Mouse (Mus musculus) heart, postnatal 10 days (tissue): ENCODE data around the gene Slc34a3. TPM values are rescaled to one million over a fixed set of nuclear protein-coding genes. Genes with fewer than 3 reads are reported as not detected.
A peak's percentile ranks its signal among the peaks of the same experiment; 100 is the strongest.

ENCODE experiments used
- DNase-seq, 2 experiments: peaks; one replicate each; pipeline ENCODE4 v3.0.0; 2021
- intact Hi-C: fragments of 180-260 bp; cut with DNase I; formaldehyde crosslinking; loops from one replicate; pipeline ENCODE4 v1.15.1; 2025
- total RNA-seq, 2 experiments: library from RNA; stranded (reverse); gene quantifications; 2 replicates each; pipeline ENCODE4 v1.2.3; 2021

Slc34a3 gene
- total RNA-seq, 2 experiments from 2014 or later: not detected

DNA sequence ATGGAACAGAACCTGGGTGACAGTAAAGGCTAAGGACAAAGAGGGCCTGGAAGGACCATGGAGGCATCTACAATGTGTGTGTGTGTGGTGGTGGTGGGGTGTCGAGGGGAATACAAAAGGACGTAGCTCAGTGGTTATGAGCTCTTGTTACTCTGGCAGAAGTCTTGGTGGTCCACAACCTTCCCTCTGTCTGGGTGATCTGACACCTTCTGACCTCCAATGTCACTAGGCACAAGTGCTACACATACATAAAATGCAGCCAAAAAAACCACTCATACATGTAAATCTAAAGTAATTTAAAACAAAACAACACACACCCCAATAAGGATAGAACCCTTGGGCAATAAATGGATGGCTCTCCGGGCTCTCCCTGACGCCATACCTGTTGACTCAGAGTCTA, 6.8 kb downstream of the Slc34a3 start:
- DNase-seq: no peak
- intact Hi-C loops: no loop called here

DNA sequence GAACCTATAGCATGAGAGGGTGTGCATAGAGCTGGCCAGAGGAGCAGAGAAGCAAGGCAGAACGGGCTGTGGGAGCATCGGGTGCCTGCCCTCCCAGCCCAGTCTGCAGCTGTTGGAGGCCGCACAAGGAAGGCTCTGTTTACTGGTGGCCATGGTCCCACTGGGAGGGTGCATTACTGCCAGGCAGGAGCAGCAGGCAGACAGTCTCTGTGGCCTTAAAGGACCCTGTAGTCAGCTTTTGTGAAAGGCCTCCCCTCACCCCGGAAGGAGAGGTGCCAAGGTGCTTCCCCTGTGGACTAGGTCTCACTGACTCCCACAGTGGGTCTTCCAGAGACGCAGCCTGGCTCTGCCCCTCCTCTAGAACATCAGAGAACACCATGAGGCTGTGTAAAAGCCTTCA, 7.3 kb downstream of the Slc34a3 start:
- peak; percentile 14 to 15 for DNase-seq
- intact Hi-C loops: no loop called here

DNA sequence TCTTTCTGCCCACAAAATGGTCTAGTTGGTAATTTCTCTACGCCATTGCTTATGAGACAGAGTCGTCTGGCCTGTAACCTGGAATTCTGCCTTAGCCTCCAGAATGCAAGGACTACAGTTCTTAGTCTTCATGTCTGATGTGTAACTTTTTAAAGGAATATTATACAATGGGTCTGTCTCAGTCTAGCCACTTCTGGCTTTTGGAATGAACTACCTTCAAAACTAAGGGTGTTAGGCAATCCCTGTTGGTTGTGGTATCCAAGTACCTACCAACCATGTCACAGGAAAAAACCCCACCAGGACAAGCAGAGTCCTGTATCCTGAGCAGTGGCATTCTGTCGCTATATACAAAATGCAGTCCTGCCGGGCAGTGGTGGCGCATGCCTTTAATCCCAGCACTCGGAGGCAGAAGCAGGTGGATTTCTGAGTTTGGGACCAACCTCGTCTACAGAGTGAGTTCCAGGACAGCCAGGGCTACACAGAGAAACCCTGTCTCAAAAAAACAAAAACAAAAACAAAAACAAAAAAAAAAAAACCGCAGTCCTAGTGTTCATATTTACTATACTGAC, 8.3 kb downstream of the Slc34a3 start:
- intact Hi-C loops: no loop called here
- DNase-seq: peak in 1 of 2 experiments; percentile 11

DNA sequence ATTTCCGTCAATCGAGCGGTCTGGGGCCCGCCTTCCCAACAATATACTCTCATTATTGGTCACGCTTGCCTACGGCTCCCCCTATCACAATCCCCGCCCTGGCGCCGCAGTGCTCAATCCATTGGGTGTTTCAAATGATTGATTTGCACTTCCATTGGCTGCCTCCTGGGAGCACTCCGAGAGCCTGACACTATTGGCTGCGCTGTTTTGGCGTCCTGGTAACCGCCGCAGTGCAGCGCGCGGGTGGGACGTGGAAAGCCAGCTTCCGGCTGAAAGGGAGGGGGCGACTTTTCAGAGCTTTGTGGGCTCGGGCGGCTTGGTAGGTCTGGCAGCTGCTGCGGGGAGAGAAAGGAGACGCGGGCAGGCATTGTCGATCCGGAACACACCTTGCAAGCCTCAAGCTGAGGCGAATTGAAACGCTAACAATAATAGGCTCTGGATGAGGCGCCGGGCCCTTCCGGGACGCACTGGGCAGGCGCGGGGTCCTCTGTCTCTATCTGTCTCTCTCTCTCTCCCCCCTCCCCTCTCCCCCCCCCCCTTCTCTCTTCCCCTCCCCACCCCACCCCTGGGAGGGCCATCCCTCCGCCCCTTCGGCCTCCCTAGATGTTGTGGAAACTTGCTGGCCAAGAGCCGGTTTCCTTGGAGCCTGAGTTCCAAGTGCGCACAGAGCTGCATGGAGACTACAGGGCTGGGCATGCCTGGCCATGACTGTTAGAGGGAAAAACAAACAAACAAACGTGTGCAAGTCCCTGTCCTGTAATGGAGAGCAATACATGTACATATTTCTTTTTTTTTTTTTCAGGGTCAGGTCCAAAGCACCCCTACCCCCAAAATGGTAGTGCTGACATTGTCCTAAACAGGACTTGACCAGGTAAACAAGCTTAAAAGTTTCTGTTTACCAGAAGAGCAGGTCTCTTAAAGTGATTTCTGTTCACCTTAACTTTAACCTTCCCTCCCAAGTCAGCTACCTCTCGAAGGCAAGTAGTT, 9.1 kb downstream of the Slc34a3 start:
- intact Hi-C loops: no loop called here
- DNase-seq: peak; percentile 98 to 99

DNA sequence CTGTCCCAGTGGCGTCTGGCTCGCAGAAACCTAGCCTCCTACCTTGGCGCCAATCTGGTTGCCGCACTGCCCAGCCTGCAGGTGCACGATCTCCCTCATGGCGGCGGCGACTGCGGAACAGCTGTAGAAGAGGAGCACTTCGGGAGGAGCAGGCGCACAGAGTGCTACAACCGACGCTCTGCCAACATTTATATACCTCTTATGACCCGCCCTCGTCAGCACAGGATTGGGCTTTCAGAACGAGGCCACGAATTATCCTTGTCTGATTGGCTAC, 9.7 kb downstream of the Slc34a3 start, which contains the start of gene Tubb4b:
Gene Tubb4b, minus strand, starts transcription at position 211 of the 274 bp plus-strand sequence.
- DNase-seq: no peak
- intact Hi-C loops: no loop called here

DNA sequence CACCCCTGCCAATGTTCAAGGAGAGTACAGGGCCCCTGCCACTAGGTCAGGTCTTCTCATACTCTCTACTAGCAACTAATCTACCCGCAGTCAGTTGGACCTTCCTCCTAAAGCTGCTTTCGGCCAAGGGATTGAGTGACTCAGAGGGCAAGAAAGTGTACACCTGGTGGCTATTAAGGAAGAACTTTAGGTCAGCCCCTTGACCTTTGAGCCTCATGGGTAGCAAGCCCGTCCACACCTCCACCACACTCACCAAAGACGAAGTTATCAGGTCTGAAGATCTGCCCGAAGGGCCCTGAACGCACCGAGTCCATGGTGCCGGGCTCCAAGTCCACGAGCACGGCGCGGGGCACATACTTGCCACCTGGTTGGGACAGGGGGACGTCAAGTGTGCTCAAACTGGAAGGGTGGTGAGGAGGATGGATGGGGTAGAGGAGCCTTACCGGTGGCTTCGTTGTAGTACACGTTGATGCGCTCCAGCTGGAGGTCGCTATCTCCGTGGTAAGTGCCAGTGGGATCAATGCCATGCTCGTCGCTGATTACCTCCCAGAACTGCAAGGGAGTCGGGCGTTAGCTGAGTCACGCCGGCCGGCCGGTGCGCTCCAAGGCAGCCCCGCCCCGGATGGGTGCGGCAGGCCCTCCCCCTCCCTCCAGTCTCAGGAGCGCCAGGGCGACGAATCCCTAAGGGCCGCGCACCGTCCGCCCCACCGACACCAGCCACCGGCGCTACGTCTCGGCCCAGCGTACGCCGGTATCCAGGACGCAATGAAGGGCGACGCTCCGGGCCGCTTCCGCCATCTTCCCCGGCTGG, 10.3 kb downstream of the Slc34a3 start:
- peak; percentile 88 to 89 for DNase-seq
- intact Hi-C loops: no loop called here

DNA sequence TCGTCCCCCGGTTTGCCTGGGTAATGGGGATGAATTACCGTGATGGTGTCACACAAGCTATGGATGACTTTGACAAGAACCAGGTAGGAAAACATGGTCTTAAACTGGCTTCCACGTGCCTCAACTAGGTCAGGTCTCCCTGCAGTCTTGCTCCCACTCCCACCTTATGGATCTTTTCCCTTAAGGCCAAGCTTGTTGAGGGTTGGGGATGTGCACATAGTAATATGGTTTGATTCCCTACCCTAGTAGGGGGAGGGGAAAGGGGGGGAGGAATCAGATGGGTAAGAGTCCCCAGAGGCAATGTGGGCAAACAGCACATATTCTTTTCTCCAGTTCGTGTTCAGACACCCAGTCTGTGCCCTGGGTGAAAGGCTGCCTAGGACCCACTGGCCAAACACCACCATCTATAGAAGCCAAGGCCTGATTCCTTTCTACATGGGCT, 12.8 kb downstream of the Slc34a3 start:
- no peak for DNase-seq
- intact Hi-C loops: no loop called here

DNA sequence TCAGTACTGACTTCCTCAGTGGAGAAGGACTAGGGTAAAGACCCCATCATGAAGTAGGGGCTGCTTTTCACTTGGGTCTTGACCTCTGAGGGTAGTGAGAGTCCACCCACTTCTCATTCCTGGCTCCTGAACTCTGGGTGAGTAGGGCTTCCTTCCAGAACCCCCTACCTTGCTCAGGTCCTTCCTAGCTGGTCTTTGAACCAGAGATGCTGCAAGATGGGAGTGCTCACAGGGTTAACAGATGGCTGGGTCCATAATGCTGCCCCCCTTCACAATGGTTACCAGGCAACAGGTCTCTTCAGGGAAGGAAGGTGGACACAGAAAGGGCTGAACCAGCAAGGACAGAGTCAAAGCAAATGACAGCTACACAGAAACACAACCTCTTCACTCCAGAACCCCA, 15.7 kb downstream of the Slc34a3 start, which contains the start of gene Fam166a:
Gene Fam166a, plus strand, starts transcription at position 301 of the 400 bp plus-strand sequence.
- intact Hi-C loops: no loop called here
- no peak for DNase-seq

DNA sequence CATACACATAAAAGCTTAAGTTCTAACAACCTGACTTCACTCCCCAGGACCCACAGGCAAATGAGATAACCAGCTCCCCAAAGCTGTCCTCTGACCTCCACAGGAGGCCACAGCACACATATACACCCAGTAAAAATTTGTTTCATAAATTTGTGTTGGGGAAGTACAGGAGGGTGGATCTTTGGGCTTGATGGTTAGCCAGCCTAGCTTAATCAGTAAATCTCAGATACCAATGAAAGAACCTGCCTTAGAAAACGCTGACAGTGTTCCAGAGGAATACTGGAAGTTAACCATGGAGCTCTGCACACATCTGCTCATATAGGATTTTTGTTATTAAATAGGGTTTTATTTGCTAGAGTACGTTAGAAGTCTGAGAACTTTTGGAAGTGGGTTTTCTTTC, 16.5 kb downstream of the Slc34a3 start:
- DNase-seq: no peak
- intact Hi-C loops: no loop called here

DNA sequence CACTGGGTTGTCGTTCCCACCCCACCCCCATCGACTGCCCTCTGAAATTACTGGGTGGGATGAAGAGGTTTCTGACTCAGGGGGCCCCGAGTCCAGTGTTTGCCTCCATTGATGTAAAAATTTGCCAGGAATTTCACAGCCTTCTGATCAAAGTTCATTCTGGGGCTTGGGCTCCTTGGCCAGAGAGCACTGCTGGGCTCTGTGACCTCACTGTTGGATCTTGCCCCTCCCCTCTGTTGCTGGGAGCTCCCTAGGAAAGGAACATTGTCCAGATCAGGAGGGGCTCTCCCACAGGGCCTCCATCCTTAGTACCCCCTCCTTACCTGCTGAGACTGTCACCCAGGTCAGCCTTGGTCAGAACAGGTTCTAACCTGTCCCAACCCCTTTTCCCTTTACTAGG, 19.7 kb downstream of the Slc34a3 start, which contains the start of gene Stpg3:
Gene Stpg3, minus strand, starts transcription at position 194 of the 400 bp plus-strand sequence.
- DNase-seq: no peak
- intact Hi-C loops: no loop called here

DNA sequence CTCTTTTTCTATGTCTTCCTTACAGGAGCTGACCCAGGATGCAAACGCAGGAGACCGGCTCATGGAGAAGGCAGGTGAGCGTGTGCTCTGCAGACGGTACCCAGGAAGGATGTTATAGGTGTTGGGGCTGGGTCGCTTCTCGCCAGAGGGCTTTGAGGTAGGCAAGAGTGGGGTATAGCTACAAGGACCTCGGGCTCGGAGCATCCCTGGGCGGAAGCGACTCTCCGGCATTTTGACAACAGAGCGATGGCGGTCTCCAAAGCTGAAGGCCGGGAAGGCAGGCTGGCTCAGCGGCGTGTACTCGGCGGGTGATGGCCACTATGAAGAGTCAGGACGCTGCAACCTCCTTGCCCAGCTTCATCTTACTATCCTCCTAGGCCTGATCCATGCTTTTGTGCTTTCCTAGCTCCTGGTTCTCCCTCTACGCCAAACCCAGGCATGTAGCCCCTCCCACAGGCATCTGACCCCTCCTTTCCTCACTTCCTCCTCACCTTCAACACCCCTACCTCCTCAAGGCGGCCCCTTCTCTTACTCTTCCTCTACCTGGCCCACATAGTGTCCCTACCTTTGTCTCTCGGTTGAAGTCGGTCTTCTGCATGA, 20.8 kb downstream of the Slc34a3 start:
- intact Hi-C loops: no loop called here
- DNase-seq: no peak

DNA sequence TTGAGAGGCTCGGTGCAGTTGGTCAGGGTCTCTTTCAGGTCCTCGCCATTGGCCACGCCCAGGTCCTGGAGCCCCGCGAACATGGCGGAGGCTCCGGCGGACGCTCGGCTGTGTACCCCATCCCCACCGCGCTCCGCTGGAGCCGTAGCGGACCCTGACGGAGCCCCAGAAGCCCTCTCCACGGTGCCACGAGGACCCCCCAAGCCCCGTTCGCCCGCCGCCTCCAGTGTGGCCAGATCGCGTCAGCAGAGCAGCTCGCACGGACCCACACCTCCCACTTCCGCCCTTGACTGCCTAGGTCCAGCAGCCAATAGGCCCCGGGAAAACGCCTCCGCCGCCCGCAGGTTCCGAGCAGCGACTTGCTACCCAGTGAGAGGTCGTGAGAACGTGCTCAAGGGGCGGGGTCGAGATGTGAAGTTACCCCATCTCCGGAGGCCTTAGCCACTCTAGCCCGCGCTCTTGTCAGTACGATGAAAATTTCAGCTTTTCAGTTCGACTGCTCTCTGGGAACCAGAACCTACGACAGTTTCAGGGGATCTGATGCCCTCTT, 23.0 kb downstream of the Slc34a3 start, which contains the start of gene Nelfb:
Gene Nelfb, minus strand, starts transcription at position 369 of the 550 bp plus-strand sequence.
- peak; percentile 94 to 96 for DNase-seq
- intact Hi-C loops: no loop called here

DNA sequence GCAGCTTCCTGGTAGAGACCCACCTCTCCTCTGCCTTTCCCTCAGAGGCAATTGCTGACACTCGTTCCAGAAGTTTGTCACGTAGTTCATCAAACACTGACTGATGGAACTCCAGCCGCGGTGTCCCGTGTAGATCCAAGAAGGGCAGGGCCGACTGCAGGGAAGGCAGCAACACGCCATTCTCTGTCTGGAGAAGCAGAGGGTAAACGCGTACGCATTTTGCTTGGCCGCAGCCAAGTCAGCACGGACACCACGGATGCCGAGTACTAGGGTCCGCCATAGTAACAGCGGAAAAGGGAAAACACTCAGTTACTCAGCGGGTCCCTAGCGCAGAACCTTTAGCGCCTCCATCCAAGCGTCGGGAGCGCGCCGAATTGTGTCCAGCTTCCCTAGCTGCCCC, 23.5 kb downstream of the Slc34a3 start:
- no peak for DNase-seq
- intact Hi-C loops: no loop called here

DNA sequence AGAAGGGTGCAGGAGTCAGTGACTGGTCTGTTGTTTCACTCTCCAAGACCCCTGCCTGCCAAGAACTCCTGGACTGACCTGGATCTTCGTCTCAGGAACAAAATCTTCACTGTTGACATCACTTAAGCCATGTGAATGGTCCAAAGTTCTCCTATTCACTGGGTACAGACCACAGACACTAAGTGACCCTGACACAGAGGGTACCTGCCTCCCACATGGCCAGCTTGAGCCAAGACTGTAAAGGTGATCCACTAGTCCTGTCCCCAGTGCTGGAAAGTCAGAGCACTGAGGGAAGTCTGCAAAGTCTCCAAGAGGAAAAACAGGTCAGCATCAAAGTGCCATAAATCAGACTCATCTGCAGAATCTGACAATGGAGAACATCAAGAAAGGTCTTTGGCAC, 26.6 kb downstream of the Slc34a3 start:
- intact Hi-C loops: no loop called here
- no peak for DNase-seq

DNA sequence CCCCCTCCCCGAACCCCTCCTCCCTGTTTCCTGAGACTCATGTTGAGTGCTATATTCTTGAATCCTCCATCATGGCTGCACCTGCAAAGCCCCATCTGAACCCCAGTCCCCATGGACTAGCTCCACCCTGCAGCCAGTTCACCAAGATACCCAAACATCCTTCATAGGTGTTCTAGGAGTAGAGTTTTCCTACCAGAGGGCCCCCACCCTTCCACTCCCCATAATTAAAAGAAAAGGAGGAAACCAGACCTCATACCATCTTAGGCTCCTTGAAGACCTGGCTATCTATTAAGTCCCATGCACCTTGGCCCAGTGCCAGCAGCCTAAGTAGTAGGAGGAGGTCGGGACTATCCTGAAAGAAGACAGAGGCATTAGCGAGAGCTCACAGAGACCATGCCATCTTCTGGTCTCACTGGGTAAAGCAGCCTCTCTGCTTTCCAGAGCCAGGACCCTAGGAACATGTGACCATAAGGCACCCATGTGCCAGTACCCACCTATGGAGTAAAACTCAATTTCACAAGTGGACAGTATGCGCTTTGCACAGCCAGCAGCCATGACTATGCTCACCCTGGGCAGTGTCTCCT, 30.4 kb downstream of the Slc34a3 start:
- intact Hi-C loops: no loop called here
- peak in 1 of 2 experiments; percentile 21 for DNase-seq

DNA sequence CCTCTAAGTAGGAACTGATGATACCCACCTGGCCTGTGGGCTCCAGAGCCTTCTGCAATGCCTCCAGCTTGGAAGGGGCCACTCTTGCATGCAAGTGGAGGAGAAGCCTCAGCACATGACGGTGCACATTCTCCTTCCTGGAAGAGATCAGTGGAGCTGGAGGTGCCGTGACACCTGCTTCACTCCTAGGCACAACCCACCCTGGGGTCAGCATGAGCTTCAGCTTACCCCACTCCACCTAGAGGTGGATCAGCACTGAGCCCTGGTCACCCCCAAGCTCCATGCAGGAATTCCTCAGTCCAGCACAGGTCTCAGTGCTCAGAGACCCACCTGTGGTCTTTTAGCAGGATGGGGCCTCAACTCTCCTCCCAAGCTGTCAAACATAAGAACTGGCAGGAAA, 33.5 kb downstream of the Slc34a3 start:
- no peak for DNase-seq
- intact Hi-C loops: no loop called here

DNA sequence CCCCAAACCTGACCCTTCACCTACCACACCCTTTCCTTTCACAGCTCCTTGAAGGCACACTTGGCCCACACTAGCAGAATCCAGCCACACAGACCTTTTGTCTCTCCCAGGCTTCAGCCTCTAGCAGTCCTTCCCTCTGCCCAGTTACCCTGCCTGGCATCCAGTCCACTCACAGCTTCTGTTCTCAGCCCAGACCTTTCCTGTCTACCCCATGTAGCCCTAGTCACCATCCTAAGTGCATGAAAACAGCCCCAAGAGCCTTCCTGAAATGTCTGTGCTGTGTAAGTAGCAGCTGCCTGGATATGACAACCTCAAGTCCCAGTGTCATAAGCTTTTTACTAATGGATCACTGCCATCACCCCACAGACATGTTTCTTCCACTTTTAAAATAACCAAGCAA, 36.2 kb downstream of the Slc34a3 start:
- intact Hi-C loops: no loop called here

DNA sequence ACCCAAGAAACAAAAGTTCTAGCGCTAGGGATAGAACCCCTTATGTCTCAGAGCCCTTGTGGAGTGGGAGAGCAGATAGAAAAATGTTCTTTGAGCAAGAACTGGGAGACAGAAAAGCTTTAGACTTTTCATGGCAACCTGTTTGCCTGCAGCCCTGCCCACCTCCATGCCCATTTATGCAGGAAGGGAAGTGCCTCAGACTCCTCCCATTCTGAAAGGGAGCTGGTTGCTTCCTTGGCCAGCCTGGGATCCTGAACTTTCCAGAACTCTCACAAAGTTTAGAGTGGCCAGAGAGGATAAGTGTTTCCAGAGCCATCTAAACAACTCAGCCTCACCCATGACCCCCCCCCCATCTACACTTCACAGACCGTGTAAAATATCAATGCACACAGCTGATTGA, 37.0 kb downstream of the Slc34a3 start:
- intact Hi-C loops: no loop called here
- DNase-seq: peak in 1 of 2 experiments; percentile 9

More for the DNA sequence above, 36.2 kb downstream of the Slc34a3 start:
- peak; percentile 20 for DNase-seq

DNA sequence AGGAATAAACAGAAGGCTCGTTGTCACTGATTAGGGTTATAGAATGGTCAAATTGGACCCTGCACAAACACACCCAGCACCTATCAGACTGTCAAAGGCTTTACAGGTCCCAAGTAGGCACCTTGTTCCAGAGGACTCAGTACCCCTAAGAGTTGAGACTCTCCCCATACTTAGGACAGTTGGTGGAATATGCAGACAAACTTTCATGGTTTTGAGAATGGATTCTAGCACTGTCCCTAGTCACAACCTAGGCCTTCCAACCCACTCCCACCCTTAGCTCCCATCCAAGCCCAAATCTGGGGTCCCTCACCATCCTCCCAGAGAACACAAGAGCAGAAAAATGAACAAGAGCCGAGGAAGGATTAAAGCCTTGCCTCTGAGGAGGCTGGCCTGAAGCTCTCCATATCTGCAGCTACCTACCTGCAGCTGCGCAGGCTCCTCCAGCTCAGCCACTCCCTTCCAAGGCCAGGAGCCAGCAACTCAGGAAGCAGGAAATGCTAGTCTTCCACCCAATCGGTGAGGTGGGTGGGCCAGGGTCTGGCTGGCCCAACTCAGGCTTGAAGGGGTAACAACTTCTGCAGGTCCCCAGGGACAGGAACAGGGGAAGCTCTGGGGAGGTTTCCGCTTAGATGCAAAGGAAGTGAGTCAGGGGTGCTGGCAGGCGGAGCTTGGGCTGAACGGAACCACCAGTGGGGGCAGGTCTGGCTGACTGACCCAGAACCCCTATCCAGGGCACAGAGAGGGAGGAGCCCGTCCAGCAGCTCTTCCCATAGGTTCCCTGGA, 37.8 kb downstream of the Slc34a3 start, which contains the start of gene Tor4a:
Gene Tor4a, minus strand, starts transcription at position 715 of the 783 bp plus-strand sequence.
- DNase-seq: peak; percentile 85
- intact Hi-C loops: no loop called here
